Mouse (Mus musculus): ENCODE data around the gene Ccr6. TPM values are rescaled to one million over a fixed set of nuclear protein-coding genes. Genes with fewer than 3 reads are reported as not detected.

The Ccr6 gene
- polyA plus RNA-seq, 2 experiments, result not detected

GRCm38 (mm10) chr17:8276071-8276470, 40.2 kb downstream of the Ccr6 start:
- Histone ChIP-seq H3K9ac (ENCODE audit: low read depth, low read length, severe bottlenecking) (no peak overlapping the region), H3K4me3 (replicated peaks; ENCODE audit: low read length) (no peak overlapping the region), H3K36me3 (ENCODE audit: control insufficient read depth, insufficient read depth, low read length) (no peaks in the 10 kb centered on the region), H3K4me2 (replicated peaks; ENCODE audit: low read depth, low read length, severe bottlenecking) (no peak overlapping the region), H3K27ac (replicated peaks; ENCODE audit: low read depth, low read length) (no peak overlapping the region), H3K9me3 (ENCODE audit: control insufficient read depth, low read length) (no peaks in the 10 kb centered on the region), H3K4me1 (ENCODE audit: control insufficient read depth, insufficient read depth, low read length) (no peaks in the 10 kb centered on the region), H3K27me3 (ENCODE audit: control insufficient read depth, insufficient read depth, low read length) (no peaks in the 10 kb centered on the region)
- ATAC-seq (ENCODE audit: low FRiP score, low read depth) (no peak), DNase-seq (ENCODE audit: low spot score) (no peak)
- WGBS, result 67% methylated on average over 4 of the region's 4 CpGs
- no peak for TF ChIP-seq POLR2A (IDR thresholded peaks at IDR 0.05; ENCODE audit: borderline replicate concordance, extremely low read depth, insufficient read depth, insufficient read length)

- 68% methylated on average over 7 of the region's 7 CpGs for WGBS
Measured at GRCm38 (mm10) chr17:8276680-8277079, 40.8 kb downstream of the Ccr6 start.

GRCm38 (mm10) chr17:8277266-8277665, 41.4 kb downstream of the Ccr6 start:
- no peak overlapping the region for H3K4me3 ChIP-seq (replicated peaks; ENCODE audit: low read length)
- no peak overlapping the region for H3K4me2 ChIP-seq (replicated peaks; ENCODE audit: low read depth, low read length, severe bottlenecking)
- ATAC-seq (ENCODE audit: low FRiP score, low read depth), result no peak
- no peak for TF ChIP-seq POLR2A (IDR thresholded peaks at IDR 0.05; ENCODE audit: borderline replicate concordance, extremely low read depth, insufficient read depth, insufficient read length)
- H3K27ac ChIP-seq (replicated peaks; ENCODE audit: low read depth, low read length), result no peak overlapping the region
- no peaks in the 10 kb centered on the region for H3K9me3 ChIP-seq (ENCODE audit: control insufficient read depth, low read length)
- DNase-seq (ENCODE audit: low spot score), result no peak
- H3K9ac ChIP-seq (ENCODE audit: low read depth, low read length, severe bottlenecking), result no peak overlapping the region
- 94% methylated on average over 3 of the region's 3 CpGs for WGBS
- no peaks in the 10 kb centered on the region for H3K4me1 ChIP-seq (ENCODE audit: control insufficient read depth, insufficient read depth, low read length)
- H3K27me3 ChIP-seq (ENCODE audit: control insufficient read depth, insufficient read depth, low read length), result no peaks in the 10 kb centered on the region
- H3K36me3 ChIP-seq (ENCODE audit: control insufficient read depth, insufficient read depth, low read length), result no peaks in the 10 kb centered on the region

More at GRCm38 (mm10) chr17:8276680-8277079, 40.8 kb downstream of the Ccr6 start:
- no peaks in the 10 kb centered on the region for H3K4me1 ChIP-seq (ENCODE audit: control insufficient read depth, insufficient read depth, low read length)
- H3K36me3 ChIP-seq (ENCODE audit: control insufficient read depth, insufficient read depth, low read length), result no peaks in the 10 kb centered on the region
- no peak for ATAC-seq (ENCODE audit: low FRiP score, low read depth)
- no peak for TF ChIP-seq POLR2A (IDR thresholded peaks at IDR 0.05; ENCODE audit: borderline replicate concordance, extremely low read depth, insufficient read depth, insufficient read length)
- H3K4me2 ChIP-seq (replicated peaks; ENCODE audit: low read depth, low read length, severe bottlenecking), result no peak overlapping the region
- no peak overlapping the region for H3K27ac ChIP-seq (replicated peaks; ENCODE audit: low read depth, low read length)
- H3K27me3 ChIP-seq (ENCODE audit: control insufficient read depth, insufficient read depth, low read length), result no peaks in the 10 kb centered on the region
- no peak overlapping the region for H3K9ac ChIP-seq (ENCODE audit: low read depth, low read length, severe bottlenecking)
- H3K9me3 ChIP-seq (ENCODE audit: control insufficient read depth, low read length), result no peaks in the 10 kb centered on the region
- no peak overlapping the region for H3K4me3 ChIP-seq (replicated peaks; ENCODE audit: low read length)
- no peak for DNase-seq (ENCODE audit: low spot score)

- Histone ChIP-seq H3K27ac (replicated peaks; ENCODE audit: low read depth, low read length) (no peak overlapping the region), H3K27me3 (ENCODE audit: control insufficient read depth, insufficient read depth, low read length) (no peaks in the 10 kb centered on the region), H3K36me3 (ENCODE audit: control insufficient read depth, insufficient read depth, low read length) (no peaks in the 10 kb centered on the region), H3K9ac (ENCODE audit: low read depth, low read length, severe bottlenecking) (no peak overlapping the region), H3K4me1 (ENCODE audit: control insufficient read depth, insufficient read depth, low read length) (peaks cover 4% of the 10 kb centered on the region; the same call in 1 of the 2 replicates), H3K4me2 (replicated peaks; ENCODE audit: low read depth, low read length, severe bottlenecking) (no peak overlapping the region), H3K9me3 (ENCODE audit: control insufficient read depth, low read length) (no peaks in the 10 kb centered on the region), H3K4me3 (replicated peaks; ENCODE audit: low read length) (no peak overlapping the region)
- no peak for DNase-seq (ENCODE audit: low spot score)
- TF ChIP-seq POLR2A (IDR thresholded peaks at IDR 0.05; ENCODE audit: borderline replicate concordance, extremely low read depth, insufficient read depth, insufficient read length), result no peak
- WGBS, result 69% methylated on average over 3 of the region's 3 CpGs
- no peak for ATAC-seq (ENCODE audit: low FRiP score, low read depth)
Measured at GRCm38 (mm10) chr17:8278356-8278755, 42.5 kb downstream of the Ccr6 start.

- Histone ChIP-seq H3K4me3 (replicated peaks; ENCODE audit: low read length) (peak within 1 kb of the TSS; percentile 87), H3K27ac (replicated peaks; ENCODE audit: low read depth, low read length) (peak within 1 kb of the TSS; percentile 89), H3K4me2 (replicated peaks; ENCODE audit: low read depth, low read length, severe bottlenecking) (peak within 1 kb of the TSS; percentile 100), H3K36me3 (ENCODE audit: control insufficient read depth, insufficient read depth, low read length) (0 out of 2 replicates have a peak, but pooled peaks cover 4% of the 10 kb centered on the region), H3K9me3 (ENCODE audit: control insufficient read depth, low read length) (no peaks in the 10 kb centered on the region), H3K4me1 (ENCODE audit: control insufficient read depth, insufficient read depth, low read length) (peaks cover 13% of the 10 kb centered on the region; the same call in 1 of the 2 replicates), H3K9ac (ENCODE audit: low read depth, low read length, severe bottlenecking) (peak within 1 kb of the TSS; percentile 75), H3K27me3 (ENCODE audit: control insufficient read depth, insufficient read depth, low read length) (no peaks in the 10 kb centered on the region; the same call in 1 of the 2 replicates)
- under 1% methylated on average over 34 of the region's 35 CpGs for WGBS
- ATAC-seq (ENCODE audit: low FRiP score, low read depth) (peak; percentile 71), DNase-seq (ENCODE audit: low spot score) (peak; percentile 61)
- 0 out of 2 replicates have a peak, but pooled peaks have one; percentile 22 for TF ChIP-seq POLR2A (IDR thresholded peaks at IDR 0.05; ENCODE audit: borderline replicate concordance, extremely low read depth, insufficient read depth, insufficient read length)
Measured at GRCm38 (mm10) chr17:8282821-8283525, 47.1 kb downstream of the Ccr6 start, which contains the start of gene Mpc1. Mpc1 (plus strand) TSS chr17:8282904.

Data from limb, embryonic 14.5 days (tissue).